Mouse (Mus musculus) embryonic fibroblast, embryonic 13.5 days (primary cell): Measurements from ENCODE around the gene Sf3a2. TPM values are rescaled to one million over a fixed set of nuclear protein-coding genes. Genes with fewer than 3 reads are reported as not detected.

Experiments
- H3K27ac ChIP-seq: 2 replicates; pipeline ENCODE4 v1.5.1; 2012; ENCODE audit warnings: low read length, control low read depth, inconsistent platforms; ENCODE audit not compliant: insufficient read depth
- H3K4me1 ChIP-seq: 2 replicates; pipeline ENCODE4 v1.6.1; 2011; ENCODE audit warnings: low read length; ENCODE audit not compliant: control insufficient read depth, insufficient read depth
- H3K4me3 ChIP-seq: 2 replicates; pipeline ENCODE4 v1.5.1; 2011; ENCODE audit warnings: mild to moderate bottlenecking, control low read depth, low read length; ENCODE audit not compliant: insufficient read depth
- CTCF ChIP-seq: IDR thresholded peaks from 2 replicates; pipeline ENCODE4 v1.5.1; 2011; ENCODE audit warnings: mild to moderate bottlenecking, control low read depth, low read length, moderate library complexity, borderline replicate concordance; ENCODE audit not compliant: insufficient read depth
- POLR2A ChIP-seq: IDR thresholded peaks from 2 replicates; pipeline ENCODE4 v1.6.1; 2011; ENCODE audit warnings: low read depth, mild to moderate bottlenecking, control low read depth, low read length, moderate library complexity
- polyA plus RNA-seq: library from polyadenylated mRNA; stranded (reverse); fragments of >200 nt; gene quantifications from 2 replicates; pipeline ENCODE4 v1.2.4, GENCODE M21; 2011; ENCODE audit warnings: low read depth; ENCODE audit not compliant: missing spikeins, insufficient read length

Gene Sf3a2
- polyA plus RNA-seq, 1 experiment: 49.3 TPM

DNA sequence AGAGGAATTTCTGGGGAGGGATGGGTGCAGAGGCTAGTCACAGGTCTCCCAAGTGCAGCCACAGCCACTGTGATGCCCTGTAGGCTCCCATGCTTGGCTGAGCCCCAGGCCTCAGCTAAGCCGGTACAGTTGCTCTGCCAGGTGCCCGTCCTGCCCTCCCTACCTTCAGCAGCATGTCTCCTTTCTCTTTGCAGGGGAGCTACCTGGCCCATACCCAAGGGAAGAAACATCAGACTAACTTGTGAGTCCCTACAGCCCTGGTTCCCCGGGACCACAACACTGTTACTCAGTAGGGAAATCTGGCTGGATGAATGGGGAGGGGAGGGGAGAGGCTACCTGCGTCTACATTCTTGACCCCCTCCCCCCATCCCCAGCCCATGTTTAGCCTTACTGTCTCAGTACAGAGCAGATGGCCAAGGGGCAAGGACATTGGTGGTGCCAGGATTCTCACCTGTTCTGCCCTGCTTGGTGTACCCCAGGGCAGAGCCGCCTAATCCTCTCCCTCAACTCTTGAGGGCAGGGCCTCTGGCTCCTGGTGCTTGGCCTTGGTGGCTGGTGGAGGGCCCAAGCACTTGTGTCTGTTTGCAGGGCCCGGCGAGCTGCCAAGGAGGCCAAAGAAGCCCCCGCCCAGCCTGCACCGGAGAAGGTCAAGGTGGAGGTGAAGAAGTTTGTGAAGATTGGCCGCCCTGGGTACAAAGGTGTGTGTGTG is 4.4 kb downstream of the Sf3a2 start:
- peaks cover 4% of the 10 kb centered on the region; the same call in 1 of the 2 replicates for H3K4me1 ChIP-seq
- TF ChIP-seq POLR2A: no peak
- no peak for TF ChIP-seq CTCF
- no peak overlapping the region for H3K4me3 ChIP-seq
- H3K27ac ChIP-seq: no peak overlapping the region

GRCm38 (mm10) chr10:80802996-80803395 is 5.0 kb downstream of the Sf3a2 start:
- peaks cover 4% of the 10 kb centered on the region; the same call in 1 of the 2 replicates for H3K4me1 ChIP-seq
- no peak overlapping the region for H3K4me3 ChIP-seq
- TF ChIP-seq POLR2A: no peak
- no peak overlapping the region for H3K27ac ChIP-seq

- Histone ChIP-seq H3K4me3 (no peak overlapping the region), H3K4me1 (peaks cover 4% of the 10 kb centered on the region; the same call in 1 of the 2 replicates), H3K27ac (no peak overlapping the region)
- TF ChIP-seq POLR2A (no peak), CTCF (no peak)
These were observed 6.3 kb downstream of the Sf3a2 start for GRCm38 (mm10) chr10:80804340-80804739.

- H3K4me3 ChIP-seq: no peak within 1 kb of the TSS
- TF ChIP-seq POLR2A: no peak
- TF ChIP-seq CTCF: no peak
- no peak within 1 kb of the TSS for H3K27ac ChIP-seq
- H3K4me1 ChIP-seq: peaks cover 4% of the 10 kb centered on the region; the same call in 1 of the 2 replicates
These were observed 6.9 kb downstream of the Sf3a2 start, which contains the start of gene Amh for GRCm38 (mm10) chr10:80804916-80805315. Gene Amh (plus strand): TSS chr10:80805243.

- TF ChIP-seq CTCF (no peak), POLR2A (no peak)
- H3K4me3 ChIP-seq: no peak overlapping the region
These were observed 7.3 kb downstream of the Sf3a2 start for GRCm38 (mm10) chr10:80805322-80805721.

DNA sequence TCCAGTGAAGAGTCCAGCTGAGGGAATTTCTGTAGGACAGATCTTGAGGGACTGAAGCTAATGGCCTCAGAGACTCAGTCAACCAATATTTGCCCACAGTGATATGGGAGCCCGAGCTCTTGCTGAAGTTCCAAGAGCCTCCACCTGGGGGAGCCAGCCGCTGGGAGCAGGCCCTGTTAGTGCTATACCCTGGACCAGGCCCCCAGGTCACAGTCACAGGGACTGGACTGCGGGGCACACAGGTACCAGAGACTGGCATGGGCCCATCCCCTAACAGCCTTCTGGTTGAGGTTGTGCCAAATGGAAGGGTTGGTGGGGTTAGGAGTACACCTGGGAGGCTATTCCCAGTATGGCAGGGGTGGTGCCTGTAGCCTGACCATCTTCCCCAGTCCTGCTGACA is 7.9 kb downstream of the Sf3a2 start:
- Histone ChIP-seq H3K4me3 (no peak overlapping the region), H3K4me1 (peaks cover 4% of the 10 kb centered on the region; the same call in 1 of the 2 replicates), H3K27ac (no peak overlapping the region)
- 0 out of 2 replicates have a peak, but pooled peaks have one; percentile 9 for TF ChIP-seq CTCF
- TF ChIP-seq POLR2A: no peak

More at GRCm38 (mm10) chr10:80805322-80805721, 7.3 kb downstream of the Sf3a2 start:
- Histone ChIP-seq H3K27ac (no peak overlapping the region), H3K4me1 (peaks cover 4% of the 10 kb centered on the region; the same call in 1 of the 2 replicates)

GRCm38 (mm10) chr10:80806341-80807056 is 8.5 kb downstream of the Sf3a2 start:
- Histone ChIP-seq H3K27ac (no peak overlapping the region), H3K4me1 (peaks cover 4% of the 10 kb centered on the region; the same call in 1 of the 2 replicates), H3K4me3 (no peak overlapping the region)
- no peak for TF ChIP-seq CTCF
- TF ChIP-seq POLR2A: no peak

DNA sequence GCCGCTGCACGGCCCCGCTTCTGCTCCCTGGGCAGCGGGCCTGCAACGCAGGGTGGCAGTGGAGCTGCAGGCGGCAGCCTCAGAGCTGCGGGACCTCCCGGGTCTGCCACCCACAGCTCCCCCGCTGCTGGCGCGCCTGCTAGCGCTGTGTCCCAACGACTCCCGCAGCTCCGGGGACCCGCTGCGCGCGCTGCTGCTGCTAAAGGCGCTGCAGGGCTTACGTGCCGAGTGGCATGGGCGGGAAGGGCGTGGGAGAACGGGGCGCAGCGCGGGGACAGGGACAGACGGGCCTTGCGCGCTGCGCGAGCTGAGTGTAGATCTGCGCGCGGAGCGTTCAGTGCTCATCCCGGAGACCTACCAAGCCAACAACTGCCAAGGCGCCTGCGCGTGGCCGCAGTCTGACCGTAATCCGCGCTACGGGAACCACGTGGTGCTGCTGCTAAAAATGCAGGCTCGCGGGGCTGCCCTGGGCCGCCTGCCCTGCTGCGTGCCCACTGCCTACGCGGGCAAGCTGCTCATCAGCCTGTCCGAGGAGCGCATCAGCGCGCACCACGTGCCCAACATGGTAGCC is 9.1 kb downstream of the Sf3a2 start:
- peaks cover 4% of the 10 kb centered on the region; the same call in 1 of the 2 replicates for H3K4me1 ChIP-seq
- H3K4me3 ChIP-seq: no peak overlapping the region
- H3K27ac ChIP-seq: no peak overlapping the region
- TF ChIP-seq CTCF (no peak), POLR2A (peak; percentile 42; the same call in 1 of the 2 replicates)

DNA sequence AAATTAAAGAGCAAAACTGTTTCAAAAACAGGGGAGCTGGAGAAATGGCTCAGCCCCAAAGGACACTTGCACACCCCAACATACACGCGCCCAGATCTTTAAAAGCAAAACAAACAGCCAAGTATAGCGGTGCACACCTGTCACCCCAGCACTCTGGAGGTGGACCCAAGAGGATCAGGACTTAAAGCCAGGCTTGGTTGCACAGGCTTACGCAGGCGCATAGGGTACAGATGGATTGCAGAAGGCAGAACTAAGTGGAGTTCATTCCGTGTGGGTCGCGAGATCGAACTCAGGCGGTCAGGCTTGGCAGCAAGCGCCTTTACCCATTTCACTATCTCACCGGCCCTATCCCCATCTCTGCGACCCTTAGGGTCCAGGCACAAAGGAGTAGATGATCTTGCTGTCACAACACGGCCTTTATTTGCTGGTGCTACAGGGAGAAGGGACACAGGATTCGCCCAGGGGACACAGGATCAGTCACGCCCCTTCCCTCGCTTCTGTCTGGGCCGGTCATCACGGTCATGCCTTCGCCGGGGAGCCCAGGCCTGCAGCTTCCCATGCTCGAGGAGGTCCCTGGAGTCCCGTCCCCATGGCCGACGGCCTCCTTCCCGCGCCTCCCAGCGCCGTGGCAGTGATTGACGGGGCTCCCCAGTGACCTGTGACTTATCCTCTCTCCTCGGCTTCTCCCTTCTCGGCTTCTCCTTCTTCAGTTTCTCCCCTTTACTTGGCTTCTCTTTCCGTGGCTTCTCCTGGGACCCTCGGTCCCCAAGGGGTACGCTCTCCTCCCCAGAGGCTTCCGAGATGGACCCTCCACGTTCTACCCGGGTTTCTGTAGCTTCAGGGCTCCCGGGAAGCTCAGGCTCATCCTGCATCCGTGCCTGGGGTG is 10.3 kb downstream of the Sf3a2 start:
- peaks cover 4% of the 10 kb centered on the region; the same call in 1 of the 2 replicates for H3K4me1 ChIP-seq
- TF ChIP-seq CTCF (no peak), POLR2A (no peak)
- H3K4me3 ChIP-seq: no peak overlapping the region
- no peak overlapping the region for H3K27ac ChIP-seq
